Mouse (Mus musculus) naive thymus-derived CD4-positive, alpha-beta T cell, adult 2 months (primary cell): Measurements from ENCODE around the gene Mroh9.

Experiments
- DNase-seq: peaks from one replicate; pipeline ENCODE4 v3.0.0-alpha.2; 2011; ENCODE audit warnings: low read depth

The Mroh9 gene

DNA sequence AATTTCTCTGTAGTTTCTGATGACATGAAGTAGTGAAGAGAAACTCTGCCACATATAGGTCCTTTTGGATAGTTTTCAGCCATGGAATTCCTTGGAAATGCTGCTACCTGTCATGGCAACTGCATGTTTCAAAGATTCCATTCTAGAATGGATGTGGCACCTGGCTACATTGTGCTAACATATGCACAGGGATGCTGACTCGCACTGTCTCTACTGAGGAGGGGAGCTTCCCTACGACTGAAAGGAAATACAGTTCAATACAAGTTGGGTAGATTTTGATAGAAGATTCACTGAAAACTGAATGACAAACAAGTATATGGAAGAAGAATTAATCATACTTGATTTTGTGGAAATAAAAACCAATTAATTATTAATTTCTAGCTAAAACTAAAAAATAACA is at the start of gene Mroh9:
Mroh9 (minus strand) TSS at position 101 of the 400 bp plus-strand sequence.
- DNase-seq = no peak

GRCm38 (mm10) chr1:163129976-163130375 is 44.5 kb upstream of the Mroh9 start:
- no peak for DNase-seq

GRCm38 (mm10) chr1:163129129-163129900 is 43.8 kb upstream of the Mroh9 start:
- no peak for DNase-seq

- DNase-seq = no peak
These were observed 40.9 kb upstream of the Mroh9 start for GRCm38 (mm10) chr1:163126175-163126881.

GRCm38 (mm10) chr1:163122414-163122813 is 36.9 kb upstream of the Mroh9 start:
- DNase-seq = no peak

DNA sequence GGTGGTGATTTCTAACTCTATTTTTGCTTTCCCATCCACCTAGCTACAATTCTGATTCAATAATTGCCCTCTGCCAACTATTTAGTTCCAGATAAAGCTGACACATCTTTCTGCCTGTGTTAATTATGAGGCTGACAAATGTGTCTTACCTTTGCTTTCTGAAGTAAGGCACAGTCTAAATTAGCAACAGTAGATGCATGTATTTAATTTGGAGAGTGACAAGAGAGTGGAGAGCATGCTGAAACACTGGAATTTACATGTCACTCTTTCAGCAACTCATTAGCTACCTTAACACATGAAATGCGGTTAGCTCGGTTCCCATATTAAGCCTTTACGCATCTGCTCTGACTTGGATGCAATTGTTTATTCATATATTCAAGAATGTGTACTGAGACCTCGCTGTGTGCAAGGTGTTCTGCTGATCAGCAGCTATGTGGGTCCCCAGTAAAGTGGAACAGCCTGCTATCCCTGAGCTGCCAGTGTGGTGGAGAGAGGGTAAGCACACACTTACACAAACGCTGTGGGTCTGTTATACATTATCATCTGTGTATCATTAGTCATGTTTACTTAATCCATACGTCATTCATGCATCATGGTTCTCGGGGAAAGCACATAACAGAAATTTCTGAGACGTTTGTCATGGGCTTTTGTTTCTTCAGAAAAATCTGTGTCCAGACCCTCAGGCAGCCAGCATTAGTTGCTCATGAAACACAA is 28.1 kb upstream of the Mroh9 start:
- DNase-seq = no peak

GRCm38 (mm10) chr1:163112482-163113164 is 27.2 kb upstream of the Mroh9 start:
- no peak for DNase-seq

GRCm38 (mm10) chr1:163104960-163105359 is 19.5 kb upstream of the Mroh9 start:
- DNase-seq = no peak

- no peak for DNase-seq
These were observed 6.1 kb upstream of the Mroh9 start for GRCm38 (mm10) chr1:163091438-163092155.

DNA sequence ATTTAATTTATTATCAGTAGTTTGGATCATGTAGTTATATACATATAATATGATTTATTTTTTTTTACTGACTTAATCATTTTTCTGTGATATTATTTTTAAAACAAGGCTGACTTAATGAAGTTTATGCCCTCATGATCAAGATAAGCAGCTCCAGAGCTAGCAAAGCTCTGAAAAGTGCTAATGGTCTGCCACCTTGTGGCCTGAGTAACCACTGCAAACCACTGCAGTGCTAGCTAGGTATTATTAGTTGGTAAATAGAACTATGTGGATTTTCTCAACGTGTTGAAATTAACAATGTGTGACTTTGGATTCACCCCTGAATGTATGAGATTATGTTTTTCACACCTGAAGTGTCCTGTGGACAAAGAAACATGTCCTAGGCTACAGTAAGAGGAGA is 15.0 kb downstream of the Mroh9 start:
- no peak for DNase-seq

DNA sequence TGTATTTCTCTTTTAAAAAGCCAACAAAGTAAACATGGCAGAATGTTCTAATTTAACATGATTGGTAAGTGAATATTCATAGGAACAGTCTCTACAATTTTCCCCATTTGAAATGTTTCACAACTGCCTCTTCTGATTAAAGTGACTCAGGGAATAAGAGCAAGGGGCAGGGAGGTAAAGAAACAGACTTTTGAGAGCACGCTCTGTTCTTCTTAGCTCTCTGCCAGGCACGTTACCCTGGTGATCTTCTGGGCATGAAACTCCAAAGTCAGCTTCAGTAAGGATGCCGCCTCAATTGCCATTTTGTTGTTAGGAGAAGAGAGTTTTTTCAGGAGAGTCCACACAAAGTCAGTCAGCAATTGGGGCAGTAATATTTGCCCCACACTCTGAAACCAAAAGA is 25.1 kb downstream of the Mroh9 start:
- DNase-seq = no peak

GRCm38 (mm10) chr1:163057363-163057762 is 28.1 kb downstream of the Mroh9 start:
- DNase-seq = no peak

GRCm38 (mm10) chr1:163055629-163056028 is 29.8 kb downstream of the Mroh9 start:
- no peak for DNase-seq

GRCm38 (mm10) chr1:163023075-163023474 is 62.4 kb downstream of the Mroh9 start:
- DNase-seq = no peak

- no peak for DNase-seq
These were observed 76.2 kb downstream of the Mroh9 start for GRCm38 (mm10) chr1:163009220-163009619.

- no peak for DNase-seq
These were observed 82.0 kb downstream of the Mroh9 start for GRCm38 (mm10) chr1:163003496-163003895.

DNA sequence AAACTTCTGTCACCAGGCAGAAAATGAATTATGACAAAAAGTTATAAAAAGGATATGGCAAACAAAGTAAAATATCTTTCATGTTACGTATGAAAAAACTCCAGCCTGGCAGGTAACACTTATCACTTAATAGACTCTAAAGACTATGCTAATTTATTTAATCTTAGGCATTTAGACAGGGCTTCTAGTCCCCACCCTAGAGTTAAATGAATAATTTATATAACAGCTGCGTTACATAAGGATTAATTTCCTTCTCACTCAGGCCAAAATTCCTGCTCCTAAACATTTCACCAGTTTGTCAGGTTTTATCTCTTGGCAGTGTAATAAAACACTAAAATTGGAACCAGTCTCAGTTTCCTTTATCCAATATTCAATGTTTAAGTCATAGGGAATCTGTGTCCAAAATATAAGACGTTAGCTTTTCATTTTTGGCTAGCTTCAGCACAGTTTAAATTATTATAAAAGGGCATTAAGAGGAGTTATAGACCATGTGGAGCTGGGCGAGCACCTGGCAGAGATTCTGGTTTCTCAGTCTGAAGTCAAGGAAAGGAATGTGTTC is 84.1 kb downstream of the Mroh9 start:
- DNase-seq = no peak

DNA sequence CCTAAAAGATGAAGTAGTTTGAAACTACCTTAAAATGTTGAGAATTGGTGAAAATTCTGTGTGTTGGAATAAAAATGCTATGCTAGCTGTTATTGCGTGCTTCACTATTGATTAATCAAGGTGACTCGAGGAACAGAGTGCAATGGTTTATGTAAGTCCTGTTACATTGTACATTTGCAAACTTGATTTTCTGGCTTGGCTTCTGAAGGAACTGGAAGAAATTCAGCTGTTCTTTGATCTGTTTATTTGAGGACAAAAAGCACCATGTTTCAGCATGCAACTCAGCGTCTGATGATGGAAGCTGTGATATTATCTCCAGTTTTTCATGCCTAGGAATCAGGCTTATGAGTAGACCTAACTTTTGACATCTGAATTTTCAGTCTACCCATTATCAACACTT is 97.9 kb downstream of the Mroh9 start:
- no peak for DNase-seq

DNA sequence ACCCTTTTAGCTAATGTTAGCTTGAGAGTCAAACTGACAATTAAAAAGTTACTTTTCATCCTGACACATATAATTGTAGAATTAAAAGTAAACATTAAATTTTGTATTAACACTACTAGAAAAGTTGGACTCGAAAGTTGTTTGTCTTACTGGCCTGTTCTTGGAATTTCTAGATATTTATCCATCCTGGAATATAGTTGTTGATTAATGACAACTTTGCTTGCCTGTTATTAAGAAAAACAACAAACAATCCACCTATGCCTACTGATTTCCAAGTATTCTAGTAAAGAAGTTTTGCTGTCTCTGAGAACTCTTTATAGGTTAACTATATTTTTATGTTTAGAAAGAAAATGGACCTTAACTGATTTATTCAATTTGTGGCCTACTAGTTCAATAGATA is 98.7 kb downstream of the Mroh9 start:
- no peak for DNase-seq

- no peak for DNase-seq
These were observed 99.2 kb downstream of the Mroh9 start for GRCm38 (mm10) chr1:162986121-162986748.

GRCm38 (mm10) chr1:162984428-162984827 is 101.0 kb downstream of the Mroh9 start, which contains the start of gene Fmo3:
Gene Fmo3 (minus strand): TSS chr1:162984528.
- no peak for DNase-seq
